ENCODE assay signal across 7 mouse cellular contexts in the genomic region with DNA sequence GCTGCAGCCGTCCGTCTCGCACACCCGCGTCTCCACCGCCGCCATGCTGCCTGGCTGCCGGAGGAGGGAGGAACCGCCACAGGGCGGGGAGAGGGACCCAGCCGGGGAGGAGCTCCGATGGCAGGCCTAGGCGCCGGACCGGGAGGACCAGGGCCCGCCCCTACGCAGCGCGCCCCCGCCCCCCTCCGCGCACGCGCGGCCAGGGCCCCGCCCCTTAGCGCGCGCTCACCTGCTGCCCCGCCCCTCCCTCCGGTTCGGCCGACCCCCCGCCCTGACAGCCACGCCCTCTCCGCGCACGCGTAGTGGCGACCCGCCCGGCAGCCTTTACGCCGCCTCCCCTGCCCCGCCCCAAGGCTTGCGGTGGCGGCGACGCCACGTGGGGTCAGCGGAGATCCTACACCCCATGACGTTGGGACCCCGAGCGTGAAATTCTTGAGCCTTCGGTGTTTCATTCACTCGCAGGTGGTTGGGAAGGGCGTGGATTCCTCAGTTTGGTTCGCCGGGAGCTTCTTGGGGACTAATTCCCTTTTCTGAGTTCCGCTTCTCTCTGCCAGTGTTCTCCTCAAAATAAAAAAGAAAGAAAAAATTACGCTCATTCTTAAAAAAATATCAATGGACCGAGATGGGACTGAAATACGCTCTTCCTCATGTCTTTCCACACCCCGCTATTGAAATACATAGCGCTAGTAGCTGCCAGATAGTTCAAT. TPM values are rescaled to one million over a fixed set of nuclear protein-coding genes. Genes with fewer than 3 reads are reported as not detected.
DNase-seq lines count a peak whose midpoint lies in the region; ATAC-seq and TF ChIP-seq lines count a peak whose summit lies in the region.

A gene (minus strand): TSS at position 189 of the 707 bp plus-strand sequence.

- peak; percentile 98 for ATAC-seq in embryonic facial prominence, embryonic 12.5 days (ENCODE audit: insufficient number of reproducible peaks, insufficient read depth, low FRiP score, low TSS enrichment)
- peak; percentile 98 for ATAC-seq in limb, embryonic 12.5 days (ENCODE audit: insufficient number of reproducible peaks, insufficient read depth, low FRiP score, low TSS enrichment, low read depth)
- peak; percentile 99 for ATAC-seq in midbrain, embryonic 15.5 days (replicated peaks)

- H3K9ac ChIP-seq in embryonic facial prominence, embryonic 12.5 days = peak within 1 kb of the TSS; percentile 95
- peak within 1 kb of the TSS; percentile 93 for H3K9ac ChIP-seq in limb, embryonic 12.5 days (replicated peaks)
- peak within 1 kb of the TSS; percentile 82 for H3K9ac ChIP-seq in midbrain, embryonic 15.5 days

- H3K4me1 ChIP-seq in embryonic facial prominence, embryonic 12.5 days = peaks cover 8% of the 10 kb centered on the region
- H3K4me1 ChIP-seq in kidney, adult 2 months (ENCODE audit: control insufficient read depth, insufficient read depth, low read length) = peaks cover 9% of the 10 kb centered on the region
- H3K4me1 ChIP-seq in limb, embryonic 12.5 days (replicated peaks) = peaks cover 9% of the 10 kb centered on the region
- H3K4me1 ChIP-seq in midbrain, embryonic 15.5 days = peaks cover 17% of the 10 kb centered on the region
- H3K4me1 ChIP-seq in spleen, adult 2 months (ENCODE audit: control insufficient read depth, insufficient read depth, insufficient read length) = peaks cover 2% of the 10 kb centered on the region; the same call in 1 of the 2 replicates

- TF ChIP-seq POLR2A in kidney, adult 2 months (IDR thresholded peaks at IDR 0.05; ENCODE audit: low read depth, low read length) = peak; percentile 45
- peak; percentile 71 for TF ChIP-seq POLR2A in spleen, adult 2 months (IDR thresholded peaks at IDR 0.05; ENCODE audit: low read depth, low read length)

- peaks cover 16% of the 10 kb centered on the region for H3K36me3 ChIP-seq in embryonic facial prominence, embryonic 12.5 days
- H3K36me3 ChIP-seq in kidney, adult 2 months (ENCODE audit: control insufficient read depth, insufficient read depth, low read length) = no peaks in the 10 kb centered on the region
- peaks cover 18% of the 10 kb centered on the region for H3K36me3 ChIP-seq in limb, embryonic 12.5 days
- H3K36me3 ChIP-seq in midbrain, embryonic 15.5 days (replicated peaks) = peaks cover 6% of the 10 kb centered on the region; the same call in 1 of the 2 replicates
- H3K36me3 ChIP-seq in spleen, adult 2 months (ENCODE audit: control insufficient read depth, insufficient read depth, low read length) = peaks cover 3% of the 10 kb centered on the region; the same call in 1 of the 2 replicates

- H3K4me2 ChIP-seq in embryonic facial prominence, embryonic 12.5 days (replicated peaks) = peak within 1 kb of the TSS; percentile 78
- H3K4me2 ChIP-seq in limb, embryonic 12.5 days = peak within 1 kb of the TSS; percentile 82
- H3K4me2 ChIP-seq in midbrain, embryonic 15.5 days = peak within 1 kb of the TSS; percentile 72

- peak within 1 kb of the TSS; percentile 91 for H3K4me3 ChIP-seq in embryonic facial prominence, embryonic 12.5 days
- H3K4me3 ChIP-seq in kidney, adult 2 months (ENCODE audit: insufficient read depth, low read depth, low read length) = peak within 1 kb of the TSS; percentile 67
- H3K4me3 ChIP-seq in limb, embryonic 12.5 days (replicated peaks) = peak within 1 kb of the TSS; percentile 90
- peak within 1 kb of the TSS; percentile 79 for H3K4me3 ChIP-seq in midbrain, embryonic 15.5 days
- peak within 1 kb of the TSS; percentile 98 for H3K4me3 ChIP-seq in spleen, adult 2 months (ENCODE audit: extremely low read depth, insufficient read depth, insufficient read length)

- DNase-seq in adrenal gland, postnatal 25 days = peak; percentile 100
- peak; percentile 96 to 97 for DNase-seq in heart, adult 18-20 months
- DNase-seq in kidney, adult 2 months = peak; percentile 97
- peak; percentile 85 to 96 for DNase-seq in spleen, adult 2 months (ENCODE audit: low read depth in 1 of 2, low spot score in 2 of 2)

- no peaks in the 10 kb centered on the region for H3K27me3 ChIP-seq in embryonic facial prominence, embryonic 12.5 days
- no peaks in the 10 kb centered on the region for H3K27me3 ChIP-seq in kidney, adult 2 months (replicated peaks; ENCODE audit: control insufficient read depth, insufficient read depth, low read length)
- no peaks in the 10 kb centered on the region for H3K27me3 ChIP-seq in limb, embryonic 12.5 days
- H3K27me3 ChIP-seq in midbrain, embryonic 15.5 days (replicated peaks) = no peaks in the 10 kb centered on the region
- H3K27me3 ChIP-seq in spleen, adult 2 months (ENCODE audit: control insufficient read depth, insufficient read depth, low read length) = no peaks in the 10 kb centered on the region

- TF ChIP-seq CTCF in kidney, adult 2 months (conservative IDR thresholded peaks at IDR 0.05; ENCODE audit: insufficient read depth, insufficient read length, low read depth, low read length) = no peak
- no peak for TF ChIP-seq CTCF in spleen, adult 2 months (IDR thresholded peaks at IDR 0.05; ENCODE audit: extremely low read depth, insufficient read depth, insufficient read length, insufficient replicate concordance)

- under 1% methylated on average over 42 of the region's 65 CpGs for WGBS in embryonic facial prominence, embryonic 12.5 days
- under 1% methylated on average over 50 of the region's 65 CpGs for WGBS in kidney, adult 2 months
- under 1% methylated on average over 46 of the region's 65 CpGs for WGBS in limb, embryonic 12.5 days
- under 1% methylated on average over 39 of the region's 65 CpGs for WGBS in midbrain, embryonic 15.5 days
- WGBS in spleen, adult 2 months = 1% methylated on average over 43 of the region's 65 CpGs

- H3K27ac ChIP-seq in embryonic facial prominence, embryonic 12.5 days = peak within 1 kb of the TSS; percentile 76
- H3K27ac ChIP-seq in kidney, adult 2 months (ENCODE audit: insufficient read depth, low read depth, low read length) = no peak within 1 kb of the TSS
- H3K27ac ChIP-seq in limb, embryonic 12.5 days = peak within 1 kb of the TSS; percentile 81
- peak within 1 kb of the TSS; percentile 80 for H3K27ac ChIP-seq in midbrain, embryonic 15.5 days
- peak within 1 kb of the TSS; percentile 81 for H3K27ac ChIP-seq in spleen, adult 2 months (ENCODE audit: insufficient read depth, low read length)

- H3K9me3 ChIP-seq in embryonic facial prominence, embryonic 12.5 days = no peaks in the 10 kb centered on the region
- H3K9me3 ChIP-seq in limb, embryonic 12.5 days = peaks cover 8% of the 10 kb centered on the region; the same call in 1 of the 2 replicates
- H3K9me3 ChIP-seq in midbrain, embryonic 15.5 days = no peaks in the 10 kb centered on the region

RNA-seq across cellular contexts. Expression of the gene that starts here (rescaled TPM):
- total RNA-seq in adrenal gland, postnatal 25 days (2021) = 61.0 and 63.3 TPM in 2 replicates
- 43.9 and 46.6 TPM in 2 replicates for polyA plus RNA-seq in embryonic facial prominence, embryonic 12.5 days (2016; fragmentation: Nextera tagmentation; extraction: Ambion mirVana)
- total RNA-seq in heart, adult 18-20 months (2021) = 10 to 100 TPM; 37.1 to 37.9 TPM
- 19.9 and 22.6 TPM in 2 replicates for polyA plus RNA-seq in kidney, adult 2 months (2012; rRNA removed)
- polyA plus RNA-seq in limb, embryonic 12.5 days (2016; fragmentation: Nextera tagmentation; extraction: Ambion mirVana) = 44.1 and 44.2 TPM in 2 replicates
- polyA plus RNA-seq in midbrain, embryonic 15.5 days (2015; fragmentation: Nextera tagmentation; extraction: Ambion mirVana) = 47.6 and 48.5 TPM in 2 replicates
- polyA plus RNA-seq in spleen, adult 2 months (2012; rRNA removed) = 6.6 and 8.5 TPM in 2 replicates
